Mouse (Mus musculus) lung, embryonic 14.5 days (tissue): ENCODE results near the gene Rnpepl1. TPM values are rescaled to one million over a fixed set of nuclear protein-coding genes. Genes with fewer than 3 reads are reported as not detected.

Source experiments
- ATAC-seq: fragments of 200-750 bp; cut with Nextera tagmentation; 2 replicates; pipeline ENCODE4 v1.8.0; 2017; ENCODE audit warnings: mild to moderate bottlenecking, moderate TSS enrichment, moderate library complexity; ENCODE audit not compliant: insufficient read depth
- DNase-seq: peaks from one replicate; pipeline ENCODE4 v3.0.0-alpha.2; 2015
- H3K27ac ChIP-seq: fragments of 300-500 bp; sonication (generic); 2 replicates; pipeline ENCODE4 v1.5.1; 2014; ENCODE audit warnings: low read depth, mild to moderate bottlenecking, moderate library complexity
- H3K27me3 ChIP-seq: fragments of 300-500 bp; sonication (generic); 2 replicates; pipeline ENCODE4 v1.6.1; 2014; ENCODE audit warnings: low read length, control low read depth; ENCODE audit not compliant: insufficient read depth
- H3K36me3 ChIP-seq: fragments of 300-500 bp; sonication (generic); 2 replicates; pipeline ENCODE4 v1.6.1; 2014; ENCODE audit warnings: control low read depth; ENCODE audit not compliant: insufficient read depth
- H3K4me1 ChIP-seq: fragments of 300-500 bp; sonication (generic); 2 replicates; pipeline ENCODE4 v1.6.1; 2014; ENCODE audit warnings: antibody characterized with exemption, control low read depth; ENCODE audit not compliant: insufficient read depth
- H3K4me2 ChIP-seq: fragments of 300-500 bp; sonication (generic); 2 replicates; pipeline ENCODE4 v1.6.1; 2014; ENCODE audit warnings: mild to moderate bottlenecking
- H3K4me3 ChIP-seq: fragments of 300-500 bp; sonication (generic); 2 replicates; pipeline ENCODE4 v1.5.1; 2014; ENCODE audit warnings: low read depth, low read length
- H3K9ac ChIP-seq: fragments of 300-500 bp; sonication (generic); 2 replicates; pipeline ENCODE4 v1.6.1; 2014
- H3K9me3 ChIP-seq: fragments of 300-500 bp; sonication (generic); 2 replicates; pipeline ENCODE4 v1.6.1; 2016; ENCODE audit warnings: low read depth, low read length, control low read depth
- CTCF ChIP-seq: IDR thresholded peaks from 2 replicates; pipeline ENCODE4 v1.5.1; 2016; ENCODE audit warnings: antibody characterized with exemption, low read depth
- WGBS: fragments of 180-500 bp; shearing (Covaris S2); extraction: QIAGEN DNeasy Blood & Tissue Kit; methylation state at CpG from one replicate; pipeline ENCODE4 v1.1.7; 2014; 5-methylcytosine and 5-hydroxymethylcytosine counted together
- polyA plus RNA-seq: library from polyadenylated mRNA; unstranded; fragments of >200 nt; fragmentation: Nextera tagmentation; extraction: Ambion mirVana; gene quantifications from 2 replicates; pipeline ENCODE4 v1.2.1, GENCODE M21; 2014

The Rnpepl1 gene
- polyA plus RNA-seq, 1 experiment from 2014 or later: 43.3 TPM

DNA sequence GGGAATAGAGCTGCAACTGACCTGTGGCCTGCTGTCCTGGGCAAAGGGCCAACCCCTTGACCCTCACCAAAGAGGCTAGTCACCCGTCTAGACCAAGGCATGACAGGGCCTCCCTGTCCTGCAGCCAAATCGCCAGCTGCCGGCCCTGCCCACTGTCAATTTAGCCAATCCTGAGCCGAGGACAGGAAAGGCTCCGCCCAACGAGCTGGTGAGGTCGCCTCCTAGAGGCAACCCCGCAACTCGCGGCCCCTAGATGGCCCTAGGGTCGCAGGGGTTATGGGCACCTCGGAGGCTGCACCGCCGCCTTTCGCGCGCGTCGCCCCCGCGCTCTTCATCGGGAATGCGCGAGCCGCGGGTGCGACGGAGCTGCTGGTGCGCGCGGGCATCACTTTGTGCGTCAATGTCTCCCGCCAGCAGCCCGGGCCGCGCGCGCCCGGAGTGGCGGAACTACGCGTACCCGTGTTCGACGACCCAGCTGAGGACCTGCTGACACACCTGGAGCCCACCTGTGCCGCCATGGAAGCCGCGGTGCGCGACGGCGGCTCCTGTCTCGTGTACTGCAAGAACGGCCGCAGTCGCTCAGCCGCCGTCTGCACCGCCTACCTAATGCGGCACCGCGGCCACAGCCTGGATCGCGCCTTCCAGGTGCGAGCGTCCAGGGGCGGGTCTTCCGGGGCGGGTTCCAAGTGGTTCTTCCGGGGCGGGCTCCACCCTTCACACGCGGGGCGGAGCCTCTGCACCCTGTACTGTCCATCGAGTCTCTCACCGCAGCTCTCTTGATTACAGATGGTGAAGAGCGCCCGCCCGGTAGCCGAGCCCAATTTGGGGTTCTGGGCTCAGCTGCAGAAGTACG is 3.6 kb upstream of the Rnpepl1 start, which contains the start of gene Dusp28:
TSS of gene Dusp28 (plus strand) at position 203 of the 853 bp plus-strand sequence.
- peak within 1 kb of the TSS; percentile 70 for H3K9ac ChIP-seq
- under 1% methylated on average over 81 of the region's 81 CpGs for WGBS
- H3K4me1 ChIP-seq: peaks cover 13% of the 10 kb centered on the region
- peak within 1 kb of the TSS; percentile 79 for H3K4me2 ChIP-seq
- peak; percentile 90 for DNase-seq
- ATAC-seq: peak; percentile 90
- no peaks in the 10 kb centered on the region for H3K9me3 ChIP-seq
- TF ChIP-seq CTCF: peak; percentile 68
- peak within 1 kb of the TSS; percentile 71 for H3K4me3 ChIP-seq
- H3K27me3 ChIP-seq: no peaks in the 10 kb centered on the region
- H3K36me3 ChIP-seq: no peaks in the 10 kb centered on the region
- H3K27ac ChIP-seq: peak within 1 kb of the TSS; percentile 81

DNA sequence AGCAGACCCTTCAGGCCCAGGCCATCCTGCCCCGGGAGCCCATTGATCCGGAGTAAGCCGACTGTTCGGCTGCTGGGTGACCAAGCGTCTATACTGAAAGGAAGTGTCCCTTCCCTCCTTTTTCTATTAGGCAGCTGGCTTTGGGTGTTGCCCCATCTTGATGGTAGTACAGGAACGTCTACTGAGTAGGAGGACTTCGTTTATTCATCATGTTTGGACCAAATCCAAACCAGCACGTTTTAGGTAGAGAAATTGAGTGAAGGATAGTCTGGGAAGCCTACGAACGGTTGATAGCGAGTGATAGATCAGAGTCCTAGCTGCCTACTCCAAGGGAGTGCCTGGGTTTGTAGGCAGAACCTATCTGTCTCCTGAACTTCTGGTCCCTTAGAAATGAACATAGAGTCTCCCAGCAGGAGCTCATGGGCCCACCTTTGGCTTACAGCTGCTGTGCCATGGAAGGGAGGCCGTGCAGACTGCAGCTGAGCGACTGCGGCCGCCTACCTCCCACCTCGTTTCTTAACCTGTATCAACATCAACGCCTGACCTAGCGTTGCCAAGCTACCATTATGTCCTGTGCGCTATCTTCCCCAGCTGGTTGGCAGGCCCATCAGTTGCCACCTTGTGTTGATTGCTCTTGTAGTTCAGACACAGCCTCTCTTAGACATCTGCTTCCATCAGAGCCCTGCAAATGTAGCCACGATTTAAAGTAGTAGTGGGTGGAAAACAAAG is 2.8 kb upstream of the Rnpepl1 start:
- Histone ChIP-seq H3K4me1 (peaks cover 16% of the 10 kb centered on the region), H3K27me3 (no peaks in the 10 kb centered on the region), H3K9ac (peak overlapping the region; percentile 70), H3K9me3 (no peaks in the 10 kb centered on the region), H3K4me3 (peak overlapping the region; percentile 71), H3K4me2 (peak overlapping the region; percentile 79), H3K27ac (peak overlapping the region; percentile 81; the same call in 1 of the 2 replicates), H3K36me3 (no peaks in the 10 kb centered on the region)
- WGBS: 39% methylated on average over 20 of the region's 20 CpGs
- ATAC-seq: no peak
- no peak for TF ChIP-seq CTCF
- DNase-seq: no peak

DNA sequence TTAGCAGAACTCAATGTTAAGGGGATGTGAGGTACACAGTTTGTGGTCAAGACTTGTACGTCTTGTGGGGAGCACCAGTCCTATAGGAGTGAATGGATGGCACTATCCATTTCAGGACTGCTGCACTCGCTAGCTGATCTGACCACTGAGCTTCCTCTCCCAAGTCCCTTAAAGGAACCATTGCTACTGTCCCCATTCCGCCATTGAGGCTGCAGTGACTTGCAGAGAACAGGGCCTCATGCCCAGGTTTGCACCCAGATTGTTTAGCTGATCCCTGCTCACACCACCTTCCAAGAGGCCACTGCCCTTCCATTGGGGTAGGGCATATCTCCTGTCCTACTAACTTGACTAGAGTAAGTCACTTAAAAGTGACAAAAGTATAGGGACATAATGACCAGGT is 1.9 kb upstream of the Rnpepl1 start:
- TF ChIP-seq CTCF: no peak
- 94% methylated on average over 3 of the region's 3 CpGs for WGBS
- Histone ChIP-seq H3K4me3 (no peak overlapping the region), H3K4me1 (peaks cover 16% of the 10 kb centered on the region; the same call in 1 of the 2 replicates), H3K27me3 (no peaks in the 10 kb centered on the region), H3K9ac (no peak overlapping the region), H3K9me3 (no peaks in the 10 kb centered on the region), H3K36me3 (no peaks in the 10 kb centered on the region), H3K27ac (no peak overlapping the region), H3K4me2 (no peak overlapping the region)
- no peak for ATAC-seq
- no peak for DNase-seq

DNA sequence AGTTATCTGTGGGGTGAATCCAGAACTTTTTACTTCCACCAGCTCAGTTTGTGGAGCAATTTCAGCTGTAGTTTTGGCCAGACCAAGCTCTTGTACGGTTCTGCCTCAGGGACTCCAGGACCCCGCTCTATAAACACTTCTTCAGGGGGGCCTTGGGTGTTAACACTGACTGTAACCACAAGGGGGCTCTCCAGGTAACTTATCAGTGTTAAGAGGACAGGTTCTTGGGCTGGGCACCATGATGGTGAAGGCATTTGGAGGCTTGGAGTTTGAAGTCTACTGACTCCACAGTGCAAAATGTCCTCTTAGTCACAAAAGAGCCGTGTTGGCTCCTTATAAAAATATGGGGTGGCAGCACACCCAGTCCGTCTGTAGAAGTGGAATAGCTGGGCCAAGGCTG is 1.5 kb upstream of the Rnpepl1 start:
- Histone ChIP-seq H3K4me2 (no peak overlapping the region), H3K4me1 (peaks cover 16% of the 10 kb centered on the region; the same call in 1 of the 2 replicates), H3K27ac (no peak overlapping the region), H3K27me3 (no peaks in the 10 kb centered on the region), H3K4me3 (no peak overlapping the region), H3K9me3 (no peaks in the 10 kb centered on the region), H3K9ac (no peak overlapping the region), H3K36me3 (peaks cover 3% of the 10 kb centered on the region; the same call in 1 of the 2 replicates)
- peak; percentile 47 for TF ChIP-seq CTCF
- ATAC-seq: no peak
- DNase-seq: peak; percentile 49
- WGBS: 63% methylated on average over 4 of the region's 4 CpGs

DNA sequence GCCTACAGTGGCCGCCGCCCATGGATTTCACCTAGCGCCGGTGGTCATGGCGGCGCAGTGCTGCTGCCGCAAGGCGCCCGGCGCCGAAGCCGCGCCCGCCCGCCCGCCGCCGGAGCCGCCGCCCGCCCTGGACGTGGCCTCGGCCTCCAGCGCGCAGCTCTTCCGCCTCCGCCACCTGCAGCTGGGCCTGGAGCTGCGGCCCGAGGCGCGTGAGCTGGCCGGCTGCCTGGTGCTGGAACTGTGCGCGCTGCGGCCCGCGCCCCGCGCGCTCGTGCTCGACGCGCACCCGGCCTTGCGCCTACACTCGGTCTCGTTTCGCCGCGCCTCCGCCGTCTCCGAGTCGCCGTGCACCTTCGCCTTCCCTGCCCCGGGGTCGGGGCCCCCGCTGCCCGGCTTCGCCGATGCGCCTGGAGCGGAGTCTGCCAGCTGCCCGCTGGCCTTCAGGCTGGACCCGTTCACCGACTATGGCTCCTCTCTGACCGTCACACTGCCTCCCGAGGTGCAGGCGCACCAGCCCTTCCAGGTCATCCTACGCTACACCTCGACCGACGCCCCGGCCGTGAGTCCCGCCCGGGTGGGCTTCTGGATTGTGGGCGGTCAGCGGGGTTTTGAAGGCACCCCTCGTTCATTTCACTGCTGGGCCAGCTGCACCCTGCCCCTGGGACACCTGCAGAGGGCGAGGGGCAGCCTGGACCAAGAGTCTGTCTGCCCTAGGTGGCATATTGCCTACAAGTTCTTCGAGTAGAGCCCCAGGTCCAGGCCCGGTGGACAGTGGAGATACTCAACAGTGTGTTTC is 540 bp downstream of the Rnpepl1 start:
- Histone ChIP-seq H3K9me3 (no peaks in the 10 kb centered on the region), H3K36me3 (peaks cover 12% of the 10 kb centered on the region), H3K4me3 (peak overlapping the region; percentile 72), H3K4me1 (peaks cover 16% of the 10 kb centered on the region; the same call in 1 of the 2 replicates), H3K4me2 (peak overlapping the region; percentile 92), H3K9ac (peak overlapping the region; percentile 86), H3K27me3 (no peaks in the 10 kb centered on the region), H3K27ac (peak overlapping the region; percentile 79)
- 1% methylated on average over 60 of the region's 85 CpGs for WGBS
- DNase-seq (peak; percentile 75), ATAC-seq (peak; percentile 29)
- no peak for TF ChIP-seq CTCF

DNA sequence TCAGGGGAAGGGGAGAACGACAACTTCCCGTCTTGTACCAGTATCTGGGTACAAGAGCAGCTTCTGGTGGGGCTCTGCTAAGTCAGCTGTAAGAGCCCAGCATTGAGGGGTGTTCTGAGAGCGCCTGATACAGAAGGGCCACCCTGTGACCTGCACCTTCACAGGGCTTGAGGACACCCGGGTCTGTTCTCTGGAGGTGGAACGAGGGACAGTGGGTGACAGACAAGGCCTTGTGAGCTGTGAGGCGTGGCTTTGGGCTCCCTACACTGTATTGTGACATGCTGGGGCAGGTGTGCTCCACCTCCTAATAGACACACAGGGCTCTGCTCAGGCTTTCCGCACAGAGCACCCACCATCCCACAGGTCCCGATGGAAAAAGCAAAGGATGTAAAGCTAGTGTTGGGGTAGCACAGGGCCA is 1.1 kb downstream of the Rnpepl1 start:
- no peak overlapping the region for H3K27ac ChIP-seq
- ATAC-seq (no peak), DNase-seq (no peak)

More for the DNA sequence above, 1.1 kb downstream of the Rnpepl1 start:
- peaks cover 18% of the 10 kb centered on the region for H3K36me3 ChIP-seq
- H3K4me1 ChIP-seq: peaks cover 16% of the 10 kb centered on the region; the same call in 1 of the 2 replicates
- TF ChIP-seq CTCF: no peak
- H3K4me3 ChIP-seq: peak overlapping the region; percentile 72
- H3K9ac ChIP-seq: peak overlapping the region; percentile 86
- H3K4me2 ChIP-seq: peak overlapping the region; percentile 92
- H3K27me3 ChIP-seq: no peaks in the 10 kb centered on the region
- WGBS: 41% methylated on average over 8 of the region's 8 CpGs
- no peaks in the 10 kb centered on the region for H3K9me3 ChIP-seq
